Mouse (Mus musculus) forebrain, embryonic 14.5 days (tissue): ENCODE data around the gene Fam117a. TPM values are rescaled to one million over a fixed set of nuclear protein-coding genes. Genes with fewer than 3 reads are reported as not detected.
"Not testable (repeated sequence)": the region's sequence is repeated elsewhere in the genome, so short reads cannot be mapped to it uniquely, and the experiment has no call there.

Experiments used
- ATAC-seq: fragments of 200-750 bp; cut with Nextera tagmentation; 2 replicates; pipeline ENCODE4 v1.8.0; 2017; ENCODE audit warnings: mild to moderate bottlenecking, moderate library complexity
- DNase-seq: peaks from one replicate; pipeline ENCODE4 v3.0.0-alpha.2; 2015; ENCODE audit warnings: low spot score
- H3K27ac ChIP-seq: fragments of 300-500 bp; sonication (generic); 2 replicates; pipeline ENCODE4 v1.5.1; 2014; ENCODE audit warnings: low read depth, mild to moderate bottlenecking, control low read depth, low read length, moderate library complexity
- H3K27me3 ChIP-seq: fragments of 300-500 bp; sonication (generic); replicated peaks from 2 replicates; pipeline ENCODE4 v1.6.1; 2014; ENCODE audit warnings: low read length, control low read depth, mixed read lengths; ENCODE audit not compliant: control insufficient read depth, insufficient read depth
- H3K36me3 ChIP-seq: fragments of 300-500 bp; sonication (generic); 2 replicates; pipeline ENCODE4 v1.6.1; 2014; ENCODE audit warnings: low read length, control low read depth; ENCODE audit not compliant: control insufficient read depth, insufficient read depth
- H3K4me1 ChIP-seq: fragments of 300-500 bp; sonication (generic); 2 replicates; pipeline ENCODE4 v1.6.1; 2014; ENCODE audit warnings: antibody characterized with exemption, low read length, control low read depth; ENCODE audit not compliant: control insufficient read depth, insufficient read depth
- H3K4me2 ChIP-seq: fragments of 300-500 bp; sonication (generic); 2 replicates; pipeline ENCODE4 v1.6.1; 2014; ENCODE audit warnings: mild to moderate bottlenecking, control low read depth, low read length
- H3K4me3 ChIP-seq: fragments of 300-500 bp; sonication (generic); 2 replicates; pipeline ENCODE4 v1.5.1; 2014; ENCODE audit warnings: low read depth, low read length, control low read depth
- H3K9ac ChIP-seq: fragments of 300-500 bp; sonication (generic); 2 replicates; pipeline ENCODE4 v1.6.1; 2014; ENCODE audit warnings: mild to moderate bottlenecking, low read length, control low read depth, moderate library complexity
- H3K9me3 ChIP-seq: fragments of 300-500 bp; sonication (generic); replicated peaks from 2 replicates; pipeline ENCODE4 v1.6.1; 2016; ENCODE audit warnings: low read length, control low read depth, mixed read lengths; ENCODE audit not compliant: control insufficient read depth
- WGBS: fragments of 180-500 bp; shearing (Covaris S2); extraction: QIAGEN DNeasy Blood & Tissue Kit; methylation state at CpG from one replicate; pipeline ENCODE4 v1.1.7; 2014; 5-methylcytosine and 5-hydroxymethylcytosine counted together
- polyA plus RNA-seq: library from polyadenylated mRNA; unstranded; fragments of >200 nt; fragmentation: Nextera tagmentation; extraction: Ambion mirVana; gene quantifications from 2 replicates; pipeline ENCODE4 v1.2.1, GENCODE M21; 2014

The Fam117a gene
- polyA plus RNA-seq, 1 experiment from 2014 or later, result 3.3 TPM

GRCm38 (mm10) chr11:95397843-95398835 lies 61.3 kb downstream of the Fam117a start:
- WGBS, result 53% methylated on average over 14 of the region's 14 CpGs
- no peak overlapping the region for H3K4me3 ChIP-seq
- no peak overlapping the region for H3K9ac ChIP-seq
- H3K4me1 ChIP-seq, result no peaks in the 10 kb centered on the region; the same call in 1 of the 2 replicates
- 0 out of 2 replicates have a peak, but pooled peaks have one; percentile 52 for ATAC-seq
- 0 out of 2 replicates have a peak, but pooled peaks cover under 1% of the 10 kb centered on the region for H3K36me3 ChIP-seq
- no peak overlapping the region for H3K4me2 ChIP-seq
- H3K27ac ChIP-seq, result 0 out of 2 replicates have a peak overlapping the region, but pooled peaks have one; percentile 23
- peak; percentile 81 for DNase-seq
- no peaks in the 10 kb centered on the region for H3K9me3 ChIP-seq
- no peaks in the 10 kb centered on the region for H3K27me3 ChIP-seq

GRCm38 (mm10) chr11:95399520-95400020 lies 62.8 kb downstream of the Fam117a start:
- Histone ChIP-seq H3K9me3 (no peaks in the 10 kb centered on the region), H3K4me2 (no peak overlapping the region), H3K27me3 (no peaks in the 10 kb centered on the region), H3K9ac (no peak overlapping the region), H3K4me3 (no peak overlapping the region), H3K27ac (no peak overlapping the region), H3K36me3 (no peaks in the 10 kb centered on the region), H3K4me1 (no peaks in the 10 kb centered on the region; the same call in 1 of the 2 replicates)
- DNase-seq, result peak; percentile 23
- 0 out of 2 replicates have a peak, but pooled peaks have one; percentile 12 for ATAC-seq
- whole genome bisulfite sequencing, result 62% methylated on average over 13 of the region's 13 CpGs

GRCm38 (mm10) chr11:95401568-95401967 lies 64.8 kb downstream of the Fam117a start:
- Histone ChIP-seq H3K4me3 (no peak overlapping the region), H3K27me3 (no peaks in the 10 kb centered on the region), H3K4me2 (no peak overlapping the region), H3K9me3 (no peaks in the 10 kb centered on the region), H3K27ac (no peak overlapping the region), H3K4me1 (no peaks in the 10 kb centered on the region), H3K36me3 (no peaks in the 10 kb centered on the region), H3K9ac (no peak overlapping the region)
- ATAC-seq (no peak), DNase-seq (no peak)
- 86% methylated on average over 5 of the region's 5 CpGs for WGBS

GRCm38 (mm10) chr11:95402196-95402595 lies 65.4 kb downstream of the Fam117a start:
- ATAC-seq (no peak), DNase-seq (peak; percentile 22)
- Histone ChIP-seq H3K4me3 (no peak overlapping the region), H3K9ac (no peak overlapping the region), H3K27ac (no peak overlapping the region), H3K4me2 (no peak overlapping the region), H3K4me1 (no peaks in the 10 kb centered on the region), H3K27me3 (no peaks in the 10 kb centered on the region), H3K36me3 (no peaks in the 10 kb centered on the region), H3K9me3 (no peaks in the 10 kb centered on the region)
- WGBS, result 26% methylated on average over 5 of the region's 5 CpGs

- Histone ChIP-seq H3K9me3 (no peaks in the 10 kb centered on the region), H3K27me3 (no peaks in the 10 kb centered on the region), H3K9ac (no peak overlapping the region), H3K4me2 (no peak overlapping the region), H3K27ac (no peak overlapping the region), H3K36me3 (no peaks in the 10 kb centered on the region), H3K4me1 (no peaks in the 10 kb centered on the region), H3K4me3 (no peak overlapping the region)
- ATAC-seq (no peak), DNase-seq (no peak)
- WGBS, result 28% methylated on average over 8 of the region's 8 CpGs
Measured at GRCm38 (mm10) chr11:95402658-95403101, 65.9 kb downstream of the Fam117a start.

GRCm38 (mm10) chr11:95403382-95404340 lies 66.8 kb downstream of the Fam117a start:
- no peak for ATAC-seq
- WGBS, result 66% methylated on average over 16 of the region's 16 CpGs
- no peaks in the 10 kb centered on the region for H3K4me1 ChIP-seq

GRCm38 (mm10) chr11:95405771-95406170 lies 69.0 kb downstream of the Fam117a start:
- WGBS, result 85% methylated on average over 4 of the region's 4 CpGs
- no peak overlapping the region for H3K4me2 ChIP-seq
- DNase-seq (no peak), ATAC-seq (no peak)
- no peaks in the 10 kb centered on the region for H3K4me1 ChIP-seq
- no peaks in the 10 kb centered on the region for H3K9me3 ChIP-seq
- H3K36me3 ChIP-seq, result no peaks in the 10 kb centered on the region
- H3K27me3 ChIP-seq, result no peaks in the 10 kb centered on the region
- H3K4me3 ChIP-seq, result no peak overlapping the region
- no peak overlapping the region for H3K9ac ChIP-seq
- H3K27ac ChIP-seq, result no peak overlapping the region

More at GRCm38 (mm10) chr11:95403382-95404340, 66.8 kb downstream of the Fam117a start:
- DNase-seq, result no peak
- H3K4me2 ChIP-seq, result no peak overlapping the region
- H3K9me3 ChIP-seq, result no peaks in the 10 kb centered on the region
- no peak overlapping the region for H3K27ac ChIP-seq
- no peak overlapping the region for H3K9ac ChIP-seq
- H3K27me3 ChIP-seq, result no peaks in the 10 kb centered on the region
- no peaks in the 10 kb centered on the region for H3K36me3 ChIP-seq
- no peak overlapping the region for H3K4me3 ChIP-seq

- H3K4me1 ChIP-seq, H3K9me3 ChIP-seq, H3K4me2 ChIP-seq, H3K4me3 ChIP-seq, H3K27ac ChIP-seq, ATAC-seq, H3K9ac ChIP-seq, H3K36me3 ChIP-seq, H3K27me3 ChIP-seq, DNase-seq: not testable (repeated sequence)
- WGBS, result 96% methylated on average over 5 of the region's 5 CpGs
Measured at GRCm38 (mm10) chr11:95406398-95406797, 69.6 kb downstream of the Fam117a start.
